Mouse (Mus musculus) brain, embryonic 14.5 days (tissue): ENCODE data around the gene Fam13a. TPM values are rescaled to one million over a fixed set of nuclear protein-coding genes. Genes with fewer than 3 reads are reported as not detected.

Source experiments
- DNase-seq: peaks from one replicate; pipeline ENCODE4 v3.0.0-alpha.2; 2011; ENCODE audit warnings: low read depth
- CTCF ChIP-seq: fragments of 200-500 bp; IDR thresholded peaks from 2 replicates; pipeline ENCODE4 v1.5.1; 2012; ENCODE audit warnings: inconsistent platforms, mild to moderate bottlenecking, moderate library complexity, borderline replicate concordance; ENCODE audit not compliant: insufficient read depth, insufficient read length; ENCODE audit errors: extremely low read depth
- POLR2A ChIP-seq: fragments of 200-500 bp; IDR thresholded peaks from 2 replicates; pipeline ENCODE4 v1.6.1; 2012; ENCODE audit warnings: mild to moderate bottlenecking, inconsistent platforms, borderline replicate concordance; ENCODE audit not compliant: poor library complexity, insufficient read depth, insufficient read length, severe bottlenecking; ENCODE audit errors: extremely low read depth
- polyA plus RNA-seq: library from polyadenylated mRNA; depleted of rRNA; stranded (reverse); fragments of >200 nt; gene quantifications from 2 replicates; pipeline ENCODE4 v1.2.3, GENCODE M21; 2012; rRNA removed

The Fam13a gene
- polyA plus RNA-seq, 1 experiment = 4.8 TPM

- DNase-seq = peak; percentile 87
- TF ChIP-seq CTCF (no peak), POLR2A (no peak)
Measured at GRCm38 (mm10) chr6:58894994-58895393, 129.4 kb downstream of the Fam13a start.

- TF ChIP-seq CTCF = no peak
- no peak for TF ChIP-seq POLR2A
- DNase-seq = no peak
Measured at GRCm38 (mm10) chr6:58893307-58893706, 131.0 kb downstream of the Fam13a start.

- DNase-seq = no peak
- no peak for TF ChIP-seq POLR2A
- TF ChIP-seq CTCF = no peak
Measured at GRCm38 (mm10) chr6:58889917-58890316, 134.4 kb downstream of the Fam13a start.

- DNase-seq = peak; percentile 27
- TF ChIP-seq POLR2A = no peak
- no peak for TF ChIP-seq CTCF
Measured at GRCm38 (mm10) chr6:58882271-58882670, 142.1 kb downstream of the Fam13a start.

Other genes starting within 250 kb of the Fam13a start
- gene Herc3, start 193.1 kb downstream of the Fam13a start, polyA plus RNA-seq = 43.7 and 44.3 TPM in 2 replicates
- 72.6 and 113 TPM in 2 replicates for gene Nap1l5, start 117.5 kb downstream of the Fam13a start, polyA plus RNA-seq
- 2.4 and 4.0 TPM in 2 replicates for gene Tigd2, start 184.3 kb upstream of the Fam13a start, polyA plus RNA-seq